Mouse (Mus musculus) right cerebral cortex, adult 18-20 months (tissue): Measurements from ENCODE around the gene Phyhipl.

Experiments
- DNase-seq: peaks from one replicate; pipeline ENCODE4 v3.0.0; 2022; ENCODE audit warnings: mixed read lengths

The Phyhipl gene

DNA sequence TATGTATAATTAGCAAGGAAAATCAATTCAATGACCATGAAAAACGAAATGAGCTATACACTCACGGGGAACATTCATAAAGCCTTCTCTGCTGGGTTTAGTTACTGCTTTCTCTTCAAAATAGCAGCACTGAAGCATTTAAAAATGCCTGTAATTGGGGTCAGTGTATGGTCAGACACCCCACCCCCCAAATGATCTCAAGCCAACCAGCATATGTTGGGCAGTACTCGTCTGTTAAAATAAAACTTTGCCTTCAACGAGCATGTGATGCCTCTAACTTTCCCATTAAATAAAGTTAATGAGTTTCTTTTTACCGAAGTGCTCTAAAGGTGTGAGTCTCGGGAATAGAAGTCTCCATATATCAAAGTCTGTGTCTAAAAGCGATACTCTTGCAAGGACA is at the start of gene Phyhipl:
TSS of gene Phyhipl (minus strand) at position 138 of the 400 bp plus-strand sequence.
- DNase-seq, result no peak

DNA sequence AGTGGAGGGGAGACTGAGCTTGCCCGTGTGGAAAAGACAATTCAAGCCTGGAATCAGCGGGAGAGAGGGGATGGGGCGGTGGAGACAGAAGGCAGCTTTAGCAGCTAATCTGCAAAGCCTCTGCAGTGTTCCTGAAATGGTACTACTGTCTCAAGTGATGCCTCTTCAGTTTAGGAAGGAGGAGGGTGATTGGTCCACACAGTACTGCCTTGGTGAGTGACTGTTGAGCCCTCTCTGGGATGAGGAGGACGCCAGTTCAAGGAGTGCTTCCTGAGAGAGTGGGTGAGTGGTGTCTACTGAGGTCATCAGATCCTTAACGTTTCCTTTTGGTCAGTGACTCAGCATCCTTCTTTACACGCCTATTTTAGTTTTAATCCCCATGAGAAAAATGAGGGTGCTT is 47.4 kb upstream of the Phyhipl start:
- DNase-seq, result no peak

DNA sequence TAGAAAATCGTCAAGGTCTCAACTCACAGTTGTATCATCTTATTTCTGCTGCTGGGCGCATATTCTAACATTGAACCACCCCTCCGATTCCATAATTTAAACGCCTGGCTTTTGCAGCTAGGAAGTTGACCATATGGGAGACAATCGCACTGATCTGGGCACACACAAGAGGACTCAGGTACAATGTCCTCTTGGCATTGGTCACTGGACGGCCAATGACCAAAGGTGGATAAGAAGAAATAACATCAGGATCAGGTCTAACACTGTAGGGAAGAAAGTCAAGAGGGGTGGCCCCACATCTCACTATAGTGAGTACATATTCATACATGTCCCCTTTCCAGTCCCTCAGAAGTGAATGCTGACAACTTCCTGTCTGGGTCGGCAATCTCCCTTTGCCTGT is 43.8 kb upstream of the Phyhipl start:
- DNase-seq, result no peak

DNA sequence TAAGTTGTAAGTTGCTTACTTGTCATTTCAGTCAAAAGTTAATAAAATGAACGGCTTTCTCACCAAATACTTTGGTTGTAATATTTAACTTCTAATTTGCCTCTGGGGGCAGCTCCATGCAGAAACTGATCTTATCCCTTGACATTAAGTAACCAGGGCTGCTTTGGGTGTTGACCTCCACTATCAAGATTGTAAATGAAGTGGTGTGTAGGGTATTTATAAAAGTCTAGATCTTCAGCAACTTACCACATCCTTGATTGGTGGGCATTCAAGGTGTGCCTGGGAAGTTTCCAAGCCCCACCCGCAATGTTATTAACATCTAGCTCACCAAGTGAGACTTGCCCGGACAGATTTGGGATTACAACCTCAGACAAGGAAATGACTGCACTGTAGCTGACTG is 42.2 kb upstream of the Phyhipl start:
- no peak for DNase-seq

DNA sequence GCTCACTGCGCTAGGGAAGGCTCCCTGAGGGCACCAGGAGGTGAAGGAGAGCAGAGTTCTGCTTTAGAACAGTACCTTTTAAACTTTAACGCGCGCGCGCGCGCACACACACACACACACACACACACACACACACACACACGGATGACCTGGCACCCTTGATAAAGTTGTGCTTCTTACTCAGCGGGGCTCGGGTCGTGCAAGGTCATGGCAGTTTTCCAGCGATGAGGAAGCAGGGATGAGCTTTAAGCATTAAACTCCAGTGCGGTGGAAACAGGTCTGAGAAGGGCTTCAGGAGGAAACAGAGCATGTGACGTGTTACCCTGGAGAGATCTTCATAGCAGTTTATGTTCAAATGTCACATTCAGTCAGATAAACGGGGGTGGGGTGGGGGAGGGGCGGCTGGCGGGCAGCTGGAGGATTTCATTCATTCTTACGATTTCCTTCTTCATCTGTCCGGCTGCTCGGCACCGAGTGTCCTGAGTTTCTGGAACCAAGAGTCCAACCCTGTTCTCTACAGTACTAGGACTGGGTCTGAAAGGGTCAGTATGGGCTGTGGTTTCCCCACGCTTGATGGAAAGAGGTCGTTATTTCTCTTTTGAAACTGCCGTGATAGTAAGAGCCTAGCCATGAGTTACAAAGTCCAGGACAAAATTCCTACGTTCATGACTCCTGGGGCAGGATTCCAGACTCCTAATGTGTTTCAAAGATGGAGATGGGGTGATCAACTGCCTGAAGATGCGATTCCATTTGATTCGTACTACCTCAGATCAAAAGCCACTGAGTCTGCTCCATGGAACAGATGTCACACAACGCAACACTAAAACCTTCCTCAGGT is 41.2 kb upstream of the Phyhipl start:
- no peak for DNase-seq

DNA sequence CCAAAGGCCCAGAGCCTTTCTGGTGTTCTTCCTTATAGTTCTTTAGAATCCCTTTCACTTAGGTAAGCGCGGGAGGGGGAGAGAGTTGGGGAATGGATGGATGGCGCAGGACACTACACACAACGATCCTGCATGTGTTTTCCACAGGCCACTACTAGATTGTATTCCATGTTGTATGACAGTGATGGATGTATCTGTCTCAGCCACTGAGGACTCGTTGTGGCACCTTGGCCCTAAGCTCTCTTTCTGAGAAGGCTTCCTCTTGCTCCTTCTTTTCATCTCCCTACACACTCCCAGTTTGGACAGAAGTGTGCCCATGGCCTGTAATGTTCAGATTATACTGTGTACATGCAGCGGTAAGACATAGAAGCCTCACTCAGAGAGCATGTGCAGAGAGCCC is 33.6 kb upstream of the Phyhipl start:
- DNase-seq, result no peak

DNA sequence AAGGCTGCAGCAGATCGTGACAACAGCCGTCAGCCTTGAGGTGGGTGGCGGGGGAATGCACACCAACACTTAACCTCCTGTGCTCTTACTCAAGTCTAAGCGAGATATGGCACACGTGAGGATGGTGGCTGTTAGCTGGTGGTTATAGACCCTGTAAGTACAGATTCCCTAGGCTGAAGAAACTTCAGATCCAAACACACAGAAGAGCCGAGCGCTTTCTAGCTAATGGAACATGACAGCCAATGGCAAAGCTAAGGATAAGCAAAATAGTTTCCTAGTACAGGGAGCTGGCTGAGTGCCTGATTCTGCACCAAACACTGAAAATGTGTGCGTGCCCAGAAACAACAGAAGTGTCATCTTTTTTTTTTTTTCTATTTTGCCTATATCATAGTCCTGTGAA is 33.1 kb upstream of the Phyhipl start:
- no peak for DNase-seq

DNA sequence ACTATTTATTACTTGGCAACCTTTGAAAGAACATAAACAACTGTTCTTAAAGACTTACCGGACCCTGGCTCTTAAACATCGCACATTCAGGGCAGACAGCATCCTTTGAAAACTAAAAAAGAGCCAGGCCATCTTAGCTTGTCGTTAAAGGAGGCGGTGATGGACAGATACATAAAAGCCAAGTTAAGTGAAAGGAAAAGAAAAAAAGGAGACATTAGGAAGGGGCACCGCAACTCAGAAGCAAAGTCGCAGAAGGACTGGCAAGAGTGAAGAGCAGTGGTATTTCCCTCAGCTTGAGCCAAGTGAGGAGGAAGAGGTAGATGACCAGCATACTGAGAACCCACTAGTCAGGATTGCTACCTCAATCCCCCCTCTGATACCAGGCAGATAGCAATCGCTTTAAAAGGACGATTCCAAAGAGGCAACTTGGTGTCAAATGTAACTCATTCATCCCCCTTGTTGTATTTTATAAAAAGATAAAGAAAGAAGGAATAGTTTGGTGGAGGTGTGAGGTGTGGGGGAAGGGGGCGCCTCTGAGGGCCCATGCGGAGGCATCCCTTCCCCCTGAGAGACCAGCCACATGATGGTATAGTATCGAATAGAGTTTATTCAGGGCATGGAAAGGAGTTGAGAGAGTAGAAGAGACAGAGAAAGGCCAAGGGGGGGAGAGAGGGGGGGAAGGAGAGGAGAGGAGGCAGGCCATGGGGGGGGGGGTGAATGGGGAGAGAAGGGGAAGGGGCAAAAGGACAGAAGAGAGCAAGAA is 31.4 kb upstream of the Phyhipl start:
- DNase-seq, result no peak

DNA sequence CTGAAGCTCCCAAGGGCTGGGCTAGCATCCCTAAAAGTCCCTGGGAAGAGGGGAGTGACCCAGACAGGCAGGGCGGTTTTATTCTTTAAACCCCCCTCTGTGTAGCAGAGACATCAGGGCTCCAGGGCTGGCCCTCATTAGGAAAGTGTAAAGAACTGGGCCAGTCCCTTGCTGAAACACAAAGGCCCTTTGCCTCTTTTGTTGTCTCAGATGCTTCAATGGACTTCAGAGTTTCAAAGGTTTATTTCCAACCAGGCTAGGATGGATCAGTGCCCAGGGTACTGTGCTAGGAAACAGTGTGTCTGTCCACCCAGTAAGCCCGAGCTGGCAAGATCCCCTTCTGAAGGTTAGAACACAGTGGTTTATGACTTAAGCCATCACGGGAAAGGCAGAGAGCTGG is 30.7 kb upstream of the Phyhipl start:
- peak; percentile 55 for DNase-seq

DNA sequence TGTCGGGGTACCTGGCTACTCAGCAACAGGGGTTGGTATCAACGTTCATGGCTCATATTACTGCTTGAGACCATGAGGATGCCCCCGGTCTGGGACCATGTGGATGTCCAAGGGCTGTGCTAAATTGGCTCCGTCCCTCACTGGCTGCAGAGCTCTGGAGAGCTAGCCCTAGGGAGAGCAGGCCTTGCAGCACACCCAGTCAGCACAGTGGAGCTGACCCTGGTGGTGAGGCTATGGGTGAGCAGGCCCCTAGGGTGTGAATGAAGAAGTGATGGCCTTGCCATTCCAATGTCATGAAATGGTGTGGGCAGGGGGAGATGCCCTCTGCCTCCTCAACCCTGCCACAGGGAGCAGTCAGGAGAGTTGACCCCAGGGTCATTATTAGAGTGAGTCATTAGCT is 27.7 kb upstream of the Phyhipl start:
- DNase-seq, result no peak

DNA sequence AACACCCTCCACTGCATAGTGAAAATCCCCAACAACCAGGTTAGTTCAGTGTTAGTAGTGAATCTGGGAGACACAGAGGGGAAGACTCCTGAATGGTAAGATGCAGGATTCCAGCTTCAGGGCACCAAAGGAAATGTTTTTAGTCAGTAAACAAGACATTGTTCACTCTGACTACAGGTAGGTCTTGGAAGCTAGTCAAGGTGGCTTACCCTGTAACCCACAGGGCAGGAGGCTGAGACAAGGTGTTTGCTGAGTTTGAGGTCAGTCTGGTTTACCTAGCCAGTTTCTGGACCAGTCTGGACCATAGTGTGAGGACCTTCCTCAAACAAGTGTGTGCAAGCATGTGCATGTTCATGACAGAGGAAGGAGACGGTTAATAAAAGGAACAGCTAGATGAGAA is 22.2 kb upstream of the Phyhipl start:
- no peak for DNase-seq

DNA sequence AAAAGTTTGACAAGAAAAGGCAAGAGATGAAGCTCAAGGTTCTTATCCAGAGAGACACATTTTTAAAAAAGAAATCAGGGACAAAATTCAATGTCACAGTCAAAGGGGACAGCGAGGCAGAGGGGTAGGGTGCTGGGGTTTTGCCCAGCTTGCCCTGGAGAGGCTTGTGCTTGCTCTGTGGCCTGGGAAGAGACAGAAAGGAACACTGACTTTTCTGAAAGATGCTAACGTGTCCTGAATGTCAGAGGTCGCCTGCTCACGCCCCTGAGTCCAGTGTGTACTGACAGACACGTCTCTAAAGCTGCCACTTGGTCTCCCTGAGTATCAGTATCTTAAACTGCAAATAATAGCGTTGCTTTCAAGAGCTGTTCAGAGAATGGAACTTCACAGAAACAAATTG is 507 bp upstream of the Phyhipl start:
- no peak for DNase-seq

DNA sequence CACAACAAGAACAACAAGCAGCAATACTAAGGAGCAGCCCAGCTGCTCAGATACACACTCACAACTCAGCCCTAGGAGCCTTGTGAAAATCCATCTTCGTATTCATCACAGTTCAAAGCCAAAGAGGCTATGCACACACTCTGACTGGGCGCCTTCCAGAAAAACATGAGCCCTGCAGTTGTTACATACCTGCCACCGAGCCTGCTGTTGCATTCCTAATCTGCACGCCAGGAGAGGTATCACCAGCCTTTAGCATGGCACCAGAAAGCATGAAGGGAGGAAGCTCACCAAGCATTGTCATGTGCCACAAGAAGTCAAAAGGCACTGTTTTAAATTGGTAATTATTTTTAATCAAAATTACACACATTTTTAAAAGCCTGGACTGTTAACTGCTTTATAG is 1.1 kb downstream of the Phyhipl start:
- no peak for DNase-seq

DNA sequence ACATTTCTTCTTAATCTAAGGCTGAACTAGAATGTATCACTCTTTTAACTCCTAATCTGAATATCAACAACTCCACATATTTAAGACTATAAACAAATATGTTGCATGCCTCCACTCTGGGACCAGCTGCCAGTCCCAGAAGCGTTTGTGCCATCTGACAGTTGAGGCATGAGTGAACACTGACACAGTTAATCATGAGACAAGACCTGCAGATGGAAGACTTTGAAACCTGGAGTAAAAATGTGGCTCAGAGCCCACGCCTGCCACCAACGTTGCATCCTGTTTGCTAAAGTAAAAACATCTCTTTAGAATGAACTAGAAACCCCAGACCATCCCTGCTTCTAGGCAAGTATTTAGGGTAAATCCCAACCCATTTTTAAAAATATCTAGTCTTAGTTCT is 1.6 kb downstream of the Phyhipl start:
- no peak for DNase-seq

DNA sequence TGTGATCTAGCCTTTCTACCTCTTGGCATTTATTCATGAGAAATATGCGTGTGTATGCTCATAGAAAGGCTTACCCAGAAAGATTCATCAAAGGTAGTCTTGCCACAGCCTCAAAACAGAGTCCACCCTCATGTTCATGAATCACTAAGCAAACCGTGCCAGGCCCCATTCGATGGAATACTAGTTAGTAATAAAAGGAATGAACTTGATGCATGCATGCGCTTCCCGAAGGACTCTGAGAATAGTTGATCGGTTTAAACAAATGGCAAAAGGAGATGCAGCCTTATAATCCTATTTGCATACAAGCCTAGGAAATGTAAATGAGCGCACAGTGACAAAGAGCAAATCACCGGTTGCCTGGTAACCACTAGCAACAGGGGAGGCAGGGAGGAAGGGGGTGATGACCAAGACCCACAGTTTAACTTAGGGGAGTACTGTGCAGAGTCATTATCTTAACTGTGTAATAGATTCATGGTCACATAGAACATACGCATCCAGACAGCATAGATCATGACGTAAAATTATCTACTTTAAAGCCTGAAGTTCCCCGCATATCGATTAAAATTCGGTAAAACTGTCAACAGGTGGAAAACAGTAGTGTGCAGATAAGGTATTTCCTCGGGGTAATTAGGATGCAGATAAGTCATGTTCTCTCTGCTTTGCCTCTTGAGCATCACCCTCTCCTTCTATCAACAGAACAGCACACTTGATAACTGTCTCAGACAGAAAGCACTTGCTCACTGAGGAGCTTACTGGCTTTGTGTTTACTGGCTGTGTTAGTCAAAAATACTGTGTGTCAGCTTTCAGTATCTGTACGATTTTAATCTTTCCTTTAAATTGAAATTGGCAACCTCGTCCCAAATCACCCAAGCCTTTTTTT is 3.8 kb downstream of the Phyhipl start:
- no peak for DNase-seq

DNA sequence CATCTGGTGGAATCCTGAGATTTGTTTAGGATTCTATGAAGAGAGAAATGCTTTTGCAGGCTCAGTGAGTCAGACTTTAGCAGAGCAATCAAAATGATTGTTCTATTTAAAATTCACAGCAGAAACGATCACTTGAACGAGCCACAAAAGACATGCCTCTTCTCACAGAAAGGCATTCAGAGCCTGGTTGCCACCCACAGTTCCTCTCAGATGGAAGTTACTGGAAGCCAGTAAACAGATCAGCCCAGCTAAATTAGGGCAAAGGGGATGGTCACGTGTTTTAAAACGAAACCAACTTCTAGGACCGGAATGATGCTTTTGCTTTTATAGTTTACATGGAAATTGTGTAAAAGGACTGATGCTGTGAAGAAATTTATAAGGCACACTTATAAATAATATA is 6.9 kb downstream of the Phyhipl start:
- peak; percentile 59 for DNase-seq

DNA sequence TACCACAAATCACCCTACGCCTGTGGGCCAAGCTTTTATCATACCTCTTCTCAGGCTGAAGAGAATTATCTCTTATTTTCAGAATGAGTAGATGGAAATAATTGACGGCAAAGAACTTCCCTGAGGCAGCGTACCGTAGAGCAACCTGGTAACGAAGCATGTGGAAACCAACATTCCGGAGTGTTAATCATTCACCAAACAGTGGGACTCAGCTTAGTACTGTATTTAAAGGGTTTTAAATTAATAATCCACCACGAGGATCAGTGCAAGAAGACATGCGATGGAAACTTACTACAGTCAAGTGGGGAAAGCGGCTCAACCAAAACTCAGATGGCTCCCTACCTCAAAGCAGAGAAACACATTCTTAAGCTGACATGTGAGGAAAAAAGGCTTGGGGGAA is 12.6 kb downstream of the Phyhipl start:
- no peak for DNase-seq

DNA sequence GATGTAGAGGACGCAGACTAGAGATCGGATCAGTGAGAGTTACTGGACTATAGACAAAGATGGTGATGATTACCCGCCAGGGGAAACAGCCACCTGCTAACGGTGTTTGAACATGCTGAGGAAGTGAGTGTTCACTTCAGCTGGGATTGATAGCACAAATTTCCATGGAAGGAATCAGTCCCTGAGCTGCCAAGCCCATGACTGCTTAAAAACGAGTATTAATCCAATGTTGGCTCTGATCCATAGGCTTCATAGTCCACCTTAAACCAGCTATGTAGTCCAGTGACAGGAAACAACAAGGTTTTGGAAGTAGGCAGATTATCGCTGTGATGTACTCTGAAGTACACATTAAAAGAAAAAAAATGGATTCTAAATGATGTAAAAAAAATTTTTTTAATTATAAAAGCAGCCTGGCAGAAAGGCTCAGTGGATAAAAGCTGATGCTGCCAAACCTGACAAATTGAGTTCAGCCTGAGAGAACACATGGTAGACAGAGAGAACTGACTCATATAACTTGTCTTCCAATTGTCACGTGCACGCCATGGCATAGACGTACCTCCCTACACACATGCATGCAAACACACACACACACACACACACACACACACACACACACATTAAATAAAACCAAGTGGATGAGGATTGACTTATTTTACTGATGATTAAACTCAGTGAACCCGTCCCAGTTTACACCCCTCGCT is 14.7 kb downstream of the Phyhipl start:
- no peak for DNase-seq

DNA sequence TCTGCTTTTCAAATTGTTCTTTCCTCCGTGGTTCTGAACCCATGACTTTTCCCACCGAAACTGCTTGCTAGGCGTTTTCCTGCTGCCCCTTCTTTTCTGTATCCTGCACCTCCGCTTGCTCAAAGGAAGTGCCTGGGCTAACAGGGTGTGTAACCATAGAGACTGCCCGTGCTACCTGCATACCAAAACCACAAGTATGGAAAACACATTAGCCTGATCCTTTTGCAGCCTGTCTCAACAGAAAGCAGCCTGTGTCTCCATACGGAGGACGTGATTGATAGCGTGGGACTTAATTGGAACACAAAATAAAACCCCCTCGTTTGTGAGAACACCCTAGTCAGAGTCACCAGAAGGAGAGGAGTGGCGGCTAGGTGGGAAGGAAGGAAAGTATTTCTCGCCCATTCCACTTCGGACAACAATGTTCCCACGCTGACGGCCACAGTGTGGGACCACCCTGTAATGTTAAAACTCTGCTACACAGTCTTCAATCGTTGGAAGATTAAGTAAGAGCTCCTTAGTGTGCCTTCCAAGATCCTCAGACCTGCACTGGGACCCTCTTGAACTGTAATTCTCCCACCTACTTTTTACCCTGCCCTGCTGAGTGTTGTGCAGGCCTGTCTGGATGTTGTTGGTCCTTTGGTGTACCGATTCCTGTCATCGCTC is 15.6 kb downstream of the Phyhipl start:
- DNase-seq, result no peak

DNA sequence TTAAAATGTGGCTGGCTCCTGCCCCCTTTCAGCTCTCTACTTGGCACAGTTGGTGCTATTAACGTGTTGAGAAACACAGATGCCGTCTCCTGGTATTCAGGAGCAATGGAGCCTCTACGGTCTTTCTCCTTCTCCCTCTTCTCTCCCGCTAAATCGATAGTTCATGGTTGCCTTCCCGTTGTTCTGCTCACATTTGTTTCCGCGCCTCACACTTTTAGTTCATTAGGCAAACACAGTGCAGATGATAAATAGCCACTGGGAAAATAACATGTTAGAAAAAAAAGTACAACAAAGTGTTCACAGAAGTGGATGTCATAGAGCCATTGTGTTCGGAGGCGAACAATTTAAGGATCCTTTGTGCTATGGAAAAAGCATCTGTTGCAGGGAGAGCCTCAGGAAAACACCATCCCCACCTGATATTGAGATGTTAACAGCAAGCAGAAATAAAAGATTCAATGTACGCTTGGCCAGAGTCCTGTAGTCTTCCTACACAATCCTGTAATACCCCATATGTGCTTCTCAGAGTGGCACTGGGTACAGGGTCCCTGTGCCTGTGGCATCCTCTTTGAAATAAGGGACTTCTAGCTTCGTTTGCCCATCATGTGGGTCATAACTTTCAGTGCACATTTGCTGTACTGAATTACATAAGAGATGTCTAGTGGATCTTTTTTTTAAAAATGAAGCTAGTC is 18.0 kb downstream of the Phyhipl start:
- no peak for DNase-seq

DNA sequence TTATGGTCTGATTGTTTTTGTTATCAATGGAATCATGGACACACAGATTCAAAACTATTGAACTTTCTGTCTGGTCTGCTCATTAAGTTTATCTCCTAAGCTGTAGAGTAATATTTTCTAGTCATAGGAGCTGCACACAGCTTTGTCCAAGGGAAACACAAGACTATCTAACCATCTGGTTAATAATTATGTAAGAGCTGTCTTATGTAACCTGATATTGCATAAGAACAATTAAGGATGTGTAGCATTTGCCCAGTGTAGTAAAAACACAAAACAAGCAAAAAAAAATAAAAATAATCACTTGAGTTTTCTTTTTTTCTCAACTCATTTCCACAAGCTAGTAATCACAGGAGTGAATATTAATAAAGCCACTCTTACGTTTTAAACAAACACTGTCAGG is 20.5 kb downstream of the Phyhipl start:
- DNase-seq, result no peak

DNA sequence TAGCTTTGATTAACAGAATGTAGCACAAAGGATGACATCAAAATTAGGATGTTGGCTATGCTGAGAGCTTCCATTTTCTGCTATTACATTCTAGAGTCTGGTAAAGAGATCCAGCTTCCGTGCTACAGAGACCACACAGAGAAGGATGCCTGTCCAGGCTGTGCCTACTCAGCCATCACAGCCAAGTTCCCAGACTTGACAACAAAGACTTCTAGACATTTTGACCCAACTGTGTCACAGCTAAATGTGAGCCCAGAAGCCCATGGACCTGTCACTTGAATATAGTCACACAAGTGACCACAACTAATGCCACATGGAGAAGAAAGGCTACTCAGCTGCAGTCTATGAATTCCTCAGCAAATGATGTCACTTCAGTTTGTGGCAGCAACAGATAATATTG is 24.6 kb downstream of the Phyhipl start:
- DNase-seq, result no peak
